Mouse (Mus musculus) C2C12 (cell line): ENCODE results near the gene Acsm1. TPM values are rescaled to one million over a fixed set of nuclear protein-coding genes. Genes with fewer than 3 reads are reported as not detected.

Source experiments
- H3K27me3 ChIP-seq: one replicate; pipeline ENCODE4 v1.6.1; 2011; ENCODE audit not compliant: control insufficient read depth, insufficient read depth, insufficient read length
- H3K36me3 ChIP-seq: one replicate; pipeline ENCODE4 v1.6.1; 2011; ENCODE audit not compliant: control insufficient read depth, insufficient read depth
- H3K4me3 ChIP-seq: one replicate; pipeline ENCODE4 v1.5.1; 2011; ENCODE audit warnings: mild to moderate bottlenecking, control low read depth; ENCODE audit not compliant: poor library complexity, insufficient read depth, severe bottlenecking
- H3K79me2 ChIP-seq: one replicate; pipeline ENCODE4 v1.6.1; 2011; ENCODE audit not compliant: control insufficient read depth, insufficient read depth
- H3K79me3 ChIP-seq: one replicate; pipeline ENCODE4 v1.6.1; 2011; ENCODE audit warnings: low read depth, control low read depth
- H3ac ChIP-seq: one replicate; pipeline ENCODE3; 2011; ENCODE audit warnings: low read depth; ENCODE audit not compliant: control insufficient read depth, insufficient read length
- CEBPB ChIP-seq: IDR thresholded peaks from one replicate; pipeline ENCODE4 v1.6.1; 2011; ENCODE audit warnings: low read depth, mild to moderate bottlenecking, control low read depth, moderate library complexity
- CTCF ChIP-seq: IDR thresholded peaks from one replicate; pipeline ENCODE4 v1.5.1; 2011; ENCODE audit not compliant: control insufficient read depth, insufficient read depth, insufficient read length
- FOSL1 ChIP-seq: IDR thresholded peaks from one replicate; pipeline ENCODE4 v1.8.0; 2011; ENCODE audit warnings: mild to moderate bottlenecking, low read length; ENCODE audit not compliant: poor library complexity, insufficient read depth, severe bottlenecking
- MAX ChIP-seq: IDR thresholded peaks from one replicate; pipeline ENCODE4 v1.6.1; 2011; ENCODE audit warnings: mild to moderate bottlenecking, control low read depth
- MYOD1 ChIP-seq: IDR thresholded peaks from one replicate; pipeline ENCODE4 v1.6.1; 2011; ENCODE audit warnings: low read depth; ENCODE audit not compliant: control insufficient read depth, insufficient read length
- MYOG ChIP-seq: IDR thresholded peaks from one replicate; pipeline ENCODE4 v1.6.1; 2011; ENCODE audit not compliant: control insufficient read depth, insufficient read length; ENCODE audit errors: extremely low read depth
- USF1 ChIP-seq: IDR thresholded peaks from one replicate; pipeline ENCODE4 v1.6.1; 2011; ENCODE audit warnings: low read depth, mild to moderate bottlenecking, control low read depth, moderate library complexity
- polyA plus RNA-seq: library from polyadenylated mRNA; unstranded; fragments of >200 nt; fragmentation: generic; extraction: Trizol; gene quantifications from one replicate; pipeline ENCODE4 v1.2.1, GENCODE M21; 2012; ENCODE audit warnings: missing spikeins

Acsm1 gene
- polyA plus RNA-seq, 1 experiment: not detected

GRCm38 (mm10) chr7:119642307-119642706, 35.5 kb downstream of the Acsm1 start:
- TF ChIP-seq USF1 (no peak), FOSL1 (no peak), CEBPB (no peak), MYOD1 (no peak), MAX (no peak), CTCF (no peak), MYOG (no peak)
- Histone ChIP-seq H3K4me3 (no peak overlapping the region), H3K36me3 (no peaks in the 10 kb centered on the region), H3K79me3 (no peaks in the 10 kb centered on the region), H3K27me3 (no peaks in the 10 kb centered on the region), H3K79me2 (no peaks in the 10 kb centered on the region), H3ac (no peak overlapping the region)

GRCm38 (mm10) chr7:119667893-119668292, 61.1 kb downstream of the Acsm1 start:
- TF ChIP-seq CTCF (no peak), MAX (no peak), CEBPB (no peak), USF1 (no peak), MYOG (no peak), FOSL1 (no peak), MYOD1 (no peak)
- Histone ChIP-seq H3K79me3 (no peaks in the 10 kb centered on the region), H3ac (no peak overlapping the region), H3K4me3 (no peak overlapping the region), H3K27me3 (no peaks in the 10 kb centered on the region), H3K36me3 (no peaks in the 10 kb centered on the region), H3K79me2 (no peaks in the 10 kb centered on the region)

GRCm38 (mm10) chr7:119670395-119670794, 63.6 kb downstream of the Acsm1 start:
- TF ChIP-seq CTCF (no peak), FOSL1 (no peak), MAX (no peak), USF1 (no peak)
- Histone ChIP-seq H3K27me3 (no peaks in the 10 kb centered on the region), H3K79me3 (no peaks in the 10 kb centered on the region), H3ac (no peak overlapping the region), H3K4me3 (no peak overlapping the region), H3K79me2 (no peaks in the 10 kb centered on the region), H3K36me3 (no peaks in the 10 kb centered on the region)

GRCm38 (mm10) chr7:119670925-119671324, 64.1 kb downstream of the Acsm1 start:
- H3ac ChIP-seq: no peak overlapping the region
- H3K4me3 ChIP-seq: no peak overlapping the region
- H3K27me3 ChIP-seq: no peaks in the 10 kb centered on the region
- no peaks in the 10 kb centered on the region for H3K79me2 ChIP-seq
- no peaks in the 10 kb centered on the region for H3K36me3 ChIP-seq
- no peak for TF ChIP-seq CEBPB
- no peaks in the 10 kb centered on the region for H3K79me3 ChIP-seq

- Histone ChIP-seq H3ac (no peak overlapping the region), H3K79me3 (no peaks in the 10 kb centered on the region), H3K27me3 (no peaks in the 10 kb centered on the region), H3K79me2 (no peaks in the 10 kb centered on the region), H3K4me3 (no peak overlapping the region), H3K36me3 (no peaks in the 10 kb centered on the region)
- TF ChIP-seq CTCF (no peak), USF1 (no peak), MYOG (no peak), MAX (no peak), FOSL1 (no peak), CEBPB (no peak), MYOD1 (no peak)
These were observed 66.6 kb downstream of the Acsm1 start for GRCm38 (mm10) chr7:119673465-119673864.

GRCm38 (mm10) chr7:119680107-119680506, 73.3 kb downstream of the Acsm1 start:
- H3K36me3 ChIP-seq: no peaks in the 10 kb centered on the region
- H3K27me3 ChIP-seq: no peaks in the 10 kb centered on the region
- H3ac ChIP-seq: no peak overlapping the region
- no peaks in the 10 kb centered on the region for H3K79me2 ChIP-seq
- H3K79me3 ChIP-seq: no peaks in the 10 kb centered on the region
- H3K4me3 ChIP-seq: no peak overlapping the region
- no peak for TF ChIP-seq CEBPB
- no peak for TF ChIP-seq MYOD1
- TF ChIP-seq CTCF: no peak
- TF ChIP-seq MYOG: no peak
- no peak for TF ChIP-seq USF1
- TF ChIP-seq FOSL1: no peak
- TF ChIP-seq MAX: no peak
